Mouse (Mus musculus): ENCODE results near the gene Mrpl51. TPM values are rescaled to one million over a fixed set of nuclear protein-coding genes. Genes with fewer than 3 reads are reported as not detected.

The Mrpl51 gene
- polyA plus RNA-seq, 1 experiment from 2014 or later: 151 TPM

- peaks cover under 1% of the 10 kb centered on the region for H3K36me3 ChIP-seq (ENCODE audit: insufficient read depth, low read length)
- H3K9ac ChIP-seq (replicated peaks; ENCODE audit: low read depth): no peak overlapping the region
- H3K9me3 ChIP-seq (ENCODE audit: low read length): no peaks in the 10 kb centered on the region
- H3K27me3 ChIP-seq (replicated peaks; ENCODE audit: insufficient read depth, low read length): no peaks in the 10 kb centered on the region
- no peaks in the 10 kb centered on the region for H3K4me1 ChIP-seq (ENCODE audit: insufficient read depth, low read depth, low read length)
- H3K27ac ChIP-seq (ENCODE audit: low read length): no peak overlapping the region
- no peak for TF ChIP-seq CTCF (IDR thresholded peaks at IDR 0.05)
- no peak for TF ChIP-seq EP300 (IDR thresholded peaks at IDR 0.05)
- WGBS: 54% methylated on average over 7 of the region's 7 CpGs
- peak overlapping the region; percentile 55 for H3K4me3 ChIP-seq (ENCODE audit: low read depth, low read length)
- peak overlapping the region; percentile 88 for H3K4me2 ChIP-seq (replicated peaks; ENCODE audit: low read depth, low read length)
- DNase-seq (ENCODE audit: low spot score): no peak
- no peak for ATAC-seq
These were observed 45.5 kb upstream of the Mrpl51 start for GRCm38 (mm10) chr6:125146148-125146547.

- no peak for TF ChIP-seq EP300 (IDR thresholded peaks at IDR 0.05)
- TF ChIP-seq CTCF (IDR thresholded peaks at IDR 0.05): no peak
- H3K4me3 ChIP-seq (ENCODE audit: low read depth, low read length): no peak overlapping the region
- no peaks in the 10 kb centered on the region for H3K4me1 ChIP-seq (ENCODE audit: insufficient read depth, low read depth, low read length)
- peak; percentile 35 for DNase-seq (ENCODE audit: low spot score)
- H3K36me3 ChIP-seq (ENCODE audit: insufficient read depth, low read length): no peaks in the 10 kb centered on the region; the same call in 1 of the 2 replicates
- H3K4me2 ChIP-seq (replicated peaks; ENCODE audit: low read depth, low read length): peak overlapping the region; percentile 88; the same call in 1 of the 2 replicates
- no peak overlapping the region for H3K27ac ChIP-seq (ENCODE audit: low read length)
- no peak overlapping the region for H3K9ac ChIP-seq (replicated peaks; ENCODE audit: low read depth)
- no peak for ATAC-seq
- no peaks in the 10 kb centered on the region for H3K27me3 ChIP-seq (replicated peaks; ENCODE audit: insufficient read depth, low read length)
- 65% methylated on average over 4 of the region's 4 CpGs for WGBS
- no peaks in the 10 kb centered on the region for H3K9me3 ChIP-seq (ENCODE audit: low read length)
These were observed 44.8 kb upstream of the Mrpl51 start for GRCm38 (mm10) chr6:125146797-125147196.

- TF ChIP-seq EP300 (IDR thresholded peaks at IDR 0.05): no peak
- no peak for TF ChIP-seq CTCF (IDR thresholded peaks at IDR 0.05)
- ATAC-seq: no peak
- H3K4me3 ChIP-seq (ENCODE audit: low read depth, low read length): no peak overlapping the region
- DNase-seq (ENCODE audit: low spot score): no peak
- WGBS: 68% methylated on average over 10 of the region's 10 CpGs
- H3K9ac ChIP-seq (replicated peaks; ENCODE audit: low read depth): no peak overlapping the region
- H3K27ac ChIP-seq (ENCODE audit: low read length): no peak overlapping the region
- no peaks in the 10 kb centered on the region for H3K27me3 ChIP-seq (replicated peaks; ENCODE audit: insufficient read depth, low read length)
- H3K9me3 ChIP-seq (ENCODE audit: low read length): no peaks in the 10 kb centered on the region
- no peak overlapping the region for H3K4me2 ChIP-seq (replicated peaks; ENCODE audit: low read depth, low read length)
- no peaks in the 10 kb centered on the region for H3K4me1 ChIP-seq (ENCODE audit: insufficient read depth, low read depth, low read length)
- no peaks in the 10 kb centered on the region; the same call in 1 of the 2 replicates for H3K36me3 ChIP-seq (ENCODE audit: insufficient read depth, low read length)
These were observed 44.3 kb upstream of the Mrpl51 start for GRCm38 (mm10) chr6:125147329-125147728.

- TF ChIP-seq CTCF (IDR thresholded peaks at IDR 0.05) (no peak), EP300 (IDR thresholded peaks at IDR 0.05) (no peak)
- Histone ChIP-seq H3K36me3 (ENCODE audit: insufficient read depth, low read length) (no peaks in the 10 kb centered on the region), H3K4me1 (ENCODE audit: insufficient read depth, low read depth, low read length) (no peaks in the 10 kb centered on the region), H3K4me2 (replicated peaks; ENCODE audit: low read depth, low read length) (no peak overlapping the region), H3K4me3 (ENCODE audit: low read depth, low read length) (no peak overlapping the region), H3K27me3 (replicated peaks; ENCODE audit: insufficient read depth, low read length) (no peaks in the 10 kb centered on the region), H3K9me3 (ENCODE audit: low read length) (no peaks in the 10 kb centered on the region), H3K9ac (replicated peaks; ENCODE audit: low read depth) (no peak overlapping the region; the same call in 1 of the 2 replicates), H3K27ac (ENCODE audit: low read length) (peak overlapping the region; percentile 64; the same call in 1 of the 2 replicates)
- ATAC-seq (peak; percentile 31), DNase-seq (ENCODE audit: low spot score) (peak; percentile 39)
- 44% methylated on average over 18 of the region's 18 CpGs for WGBS
These were observed 43.2 kb upstream of the Mrpl51 start for GRCm38 (mm10) chr6:125148251-125148925.

GRCm38 (mm10) chr6:125148926-125149568, 42.6 kb upstream of the Mrpl51 start:
- no peak overlapping the region for H3K4me3 ChIP-seq (ENCODE audit: low read depth, low read length)
- WGBS: 61% methylated on average over 16 of the region's 16 CpGs
- TF ChIP-seq CTCF (IDR thresholded peaks at IDR 0.05) (no peak), EP300 (IDR thresholded peaks at IDR 0.05) (no peak)
- H3K27me3 ChIP-seq (replicated peaks; ENCODE audit: insufficient read depth, low read length): no peaks in the 10 kb centered on the region
- H3K36me3 ChIP-seq (ENCODE audit: insufficient read depth, low read length): no peaks in the 10 kb centered on the region
- H3K4me2 ChIP-seq (replicated peaks; ENCODE audit: low read depth, low read length): no peak overlapping the region
- DNase-seq (ENCODE audit: low spot score) (peak; percentile 28), ATAC-seq (no peak)
- H3K4me1 ChIP-seq (ENCODE audit: insufficient read depth, low read depth, low read length): no peaks in the 10 kb centered on the region
- H3K9ac ChIP-seq (replicated peaks; ENCODE audit: low read depth): no peak overlapping the region; the same call in 1 of the 2 replicates
- H3K27ac ChIP-seq (ENCODE audit: low read length): 0 out of 2 replicates have a peak overlapping the region, but pooled peaks have one; percentile 4
- no peaks in the 10 kb centered on the region for H3K9me3 ChIP-seq (ENCODE audit: low read length)

- Histone ChIP-seq H3K4me1 (ENCODE audit: insufficient read depth, low read depth, low read length) (no peaks in the 10 kb centered on the region), H3K27me3 (replicated peaks; ENCODE audit: insufficient read depth, low read length) (no peaks in the 10 kb centered on the region), H3K27ac (ENCODE audit: low read length) (no peak overlapping the region), H3K9me3 (ENCODE audit: low read length) (no peaks in the 10 kb centered on the region), H3K4me3 (ENCODE audit: low read depth, low read length) (no peak overlapping the region), H3K9ac (replicated peaks; ENCODE audit: low read depth) (no peak overlapping the region), H3K4me2 (replicated peaks; ENCODE audit: low read depth, low read length) (no peak overlapping the region), H3K36me3 (ENCODE audit: insufficient read depth, low read length) (no peaks in the 10 kb centered on the region)
- WGBS: 64% methylated on average over 6 of the region's 7 CpGs
- TF ChIP-seq CTCF (IDR thresholded peaks at IDR 0.05) (no peak), EP300 (IDR thresholded peaks at IDR 0.05) (no peak)
- ATAC-seq: no peak
- DNase-seq (ENCODE audit: low spot score): no peak
These were observed 42.0 kb upstream of the Mrpl51 start for GRCm38 (mm10) chr6:125149569-125149950.
